Mouse (Mus musculus): ENCODE results near the gene Elmo1.

DNA sequence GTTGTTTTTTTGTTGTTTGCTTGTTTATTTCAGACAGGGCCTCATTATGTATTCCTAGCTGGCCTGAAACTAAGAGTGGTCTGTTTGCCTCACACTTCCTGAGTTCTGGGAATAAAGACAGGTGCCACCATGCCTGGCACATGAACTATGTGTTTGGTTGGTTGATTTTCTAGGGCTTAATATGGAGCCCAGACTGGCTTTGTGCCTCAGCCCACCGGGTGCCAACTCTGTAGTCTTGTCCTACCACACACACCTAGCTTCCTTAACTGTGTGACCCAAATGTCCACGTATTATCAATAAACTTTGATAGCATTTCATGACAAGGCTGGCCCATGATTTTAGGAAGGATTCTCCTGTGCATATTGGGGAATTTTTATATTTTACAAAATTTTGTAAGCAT lies 217.0 kb downstream of the Elmo1 start:
- TF ChIP-seq POLR2A (IDR thresholded peaks at IDR 0.05; ENCODE audit: insufficient read depth, low read length) = no peak
- TF ChIP-seq EP300 (IDR thresholded peaks at IDR 0.05; ENCODE audit: insufficient read depth, low read depth, low read length) = no peak
- TF ChIP-seq CTCF (IDR thresholded peaks at IDR 0.05; ENCODE audit: low read depth, low read length) = no peak

All from ES-Bruce4 (cell line).